Mouse (Mus musculus): ENCODE data around the gene A830031A19Rik. TPM values are rescaled to one million over a fixed set of nuclear protein-coding genes. Genes with fewer than 3 reads are reported as not detected.
A peak's percentile ranks its signal among the peaks of the same experiment; 100 is the strongest.

A830031A19Rik gene
- polyA plus RNA-seq, 1 experiment from 2014 or later: not detected

GRCm38 (mm10) chr11:24084590-24084989 is 9.7 kb upstream of the A830031A19Rik start:
- ATAC-seq: no peak
- Histone ChIP-seq H3K9ac (ENCODE audit: low read depth, low read length) (no peak overlapping the region), H3K4me2 (replicated peaks; ENCODE audit: low read depth) (no peak overlapping the region), H3K4me1 (replicated peaks; ENCODE audit: control insufficient read depth, insufficient read depth, low read length) (no peaks in the 10 kb centered on the region), H3K9me3 (ENCODE audit: control insufficient read depth) (no peaks in the 10 kb centered on the region), H3K27me3 (replicated peaks; ENCODE audit: control insufficient read depth, insufficient read depth, low read length) (no peaks in the 10 kb centered on the region), H3K27ac (ENCODE audit: low read depth, low read length) (no peak overlapping the region), H3K36me3 (ENCODE audit: control insufficient read depth, insufficient read depth) (no peaks in the 10 kb centered on the region), H3K4me3 (ENCODE audit: low read depth, low read length) (no peak overlapping the region)
- WGBS: 81% methylated on average over 4 of the region's 4 CpGs
- TF ChIP-seq CTCF (IDR thresholded peaks at IDR 0.05; ENCODE audit: low read depth): no peak

GRCm38 (mm10) chr11:24084077-24084476 is 9.2 kb upstream of the A830031A19Rik start:
- Histone ChIP-seq H3K27me3 (replicated peaks; ENCODE audit: control insufficient read depth, insufficient read depth, low read length) (no peaks in the 10 kb centered on the region), H3K4me1 (replicated peaks; ENCODE audit: control insufficient read depth, insufficient read depth, low read length) (no peaks in the 10 kb centered on the region), H3K36me3 (ENCODE audit: control insufficient read depth, insufficient read depth) (no peaks in the 10 kb centered on the region), H3K27ac (ENCODE audit: low read depth, low read length) (no peak overlapping the region), H3K4me2 (replicated peaks; ENCODE audit: low read depth) (no peak overlapping the region), H3K9ac (ENCODE audit: low read depth, low read length) (no peak overlapping the region), H3K9me3 (ENCODE audit: control insufficient read depth) (no peaks in the 10 kb centered on the region), H3K4me3 (ENCODE audit: low read depth, low read length) (no peak overlapping the region)
- no peak for TF ChIP-seq CTCF (IDR thresholded peaks at IDR 0.05; ENCODE audit: low read depth)
- no peak for ATAC-seq
- 63% methylated on average over 3 of the region's 3 CpGs for WGBS

GRCm38 (mm10) chr11:24083423-24083822 is 8.6 kb upstream of the A830031A19Rik start:
- Histone ChIP-seq H3K27me3 (replicated peaks; ENCODE audit: control insufficient read depth, insufficient read depth, low read length) (no peaks in the 10 kb centered on the region), H3K4me2 (replicated peaks; ENCODE audit: low read depth) (peak overlapping the region; percentile 37), H3K9ac (ENCODE audit: low read depth, low read length) (no peak overlapping the region), H3K4me1 (replicated peaks; ENCODE audit: control insufficient read depth, insufficient read depth, low read length) (no peaks in the 10 kb centered on the region), H3K9me3 (ENCODE audit: control insufficient read depth) (no peaks in the 10 kb centered on the region), H3K36me3 (ENCODE audit: control insufficient read depth, insufficient read depth) (no peaks in the 10 kb centered on the region), H3K4me3 (ENCODE audit: low read depth, low read length) (no peak overlapping the region), H3K27ac (ENCODE audit: low read depth, low read length) (no peak overlapping the region)
- no peak for TF ChIP-seq CTCF (IDR thresholded peaks at IDR 0.05; ENCODE audit: low read depth)
- no peak for ATAC-seq
- WGBS: 57% methylated on average over 7 of the region's 7 CpGs

- no peak overlapping the region for H3K9ac ChIP-seq (ENCODE audit: low read depth, low read length)
- H3K4me2 ChIP-seq (replicated peaks; ENCODE audit: low read depth): peak overlapping the region; percentile 37
- no peak overlapping the region for H3K4me3 ChIP-seq (ENCODE audit: low read depth, low read length)
- no peaks in the 10 kb centered on the region for H3K4me1 ChIP-seq (replicated peaks; ENCODE audit: control insufficient read depth, insufficient read depth, low read length)
- H3K27me3 ChIP-seq (replicated peaks; ENCODE audit: control insufficient read depth, insufficient read depth, low read length): no peaks in the 10 kb centered on the region
- no peak for TF ChIP-seq CTCF (IDR thresholded peaks at IDR 0.05; ENCODE audit: low read depth)
- ATAC-seq: no peak
- no peaks in the 10 kb centered on the region for H3K36me3 ChIP-seq (ENCODE audit: control insufficient read depth, insufficient read depth)
- 47% methylated on average over 1 of the region's 1 CpGs for WGBS
- no peak overlapping the region for H3K27ac ChIP-seq (ENCODE audit: low read depth, low read length)
- no peaks in the 10 kb centered on the region for H3K9me3 ChIP-seq (ENCODE audit: control insufficient read depth)
Measured at GRCm38 (mm10) chr11:24083076-24083405, 8.2 kb upstream of the A830031A19Rik start.

- H3K4me2 ChIP-seq (replicated peaks; ENCODE audit: low read depth): peak overlapping the region; percentile 100
- no peaks in the 10 kb centered on the region for H3K4me1 ChIP-seq (replicated peaks; ENCODE audit: control insufficient read depth, insufficient read depth, low read length)
- peak overlapping the region; percentile 53; the same call in 1 of the 2 replicates for H3K9ac ChIP-seq (ENCODE audit: low read depth, low read length)
- no peak for ATAC-seq
- H3K9me3 ChIP-seq (ENCODE audit: control insufficient read depth): no peaks in the 10 kb centered on the region
- peak overlapping the region; percentile 76 for H3K4me3 ChIP-seq (ENCODE audit: low read depth, low read length)
- 27% methylated on average over 11 of the region's 11 CpGs for WGBS
- peak overlapping the region; percentile 65; the same call in 1 of the 2 replicates for H3K27ac ChIP-seq (ENCODE audit: low read depth, low read length)
- no peaks in the 10 kb centered on the region for H3K36me3 ChIP-seq (ENCODE audit: control insufficient read depth, insufficient read depth)
- TF ChIP-seq CTCF (IDR thresholded peaks at IDR 0.05; ENCODE audit: low read depth): no peak
- no peaks in the 10 kb centered on the region for H3K27me3 ChIP-seq (replicated peaks; ENCODE audit: control insufficient read depth, insufficient read depth, low read length)
Measured at GRCm38 (mm10) chr11:24082385-24083075, 7.7 kb upstream of the A830031A19Rik start.

GRCm38 (mm10) chr11:24081687-24082384 is 7.0 kb upstream of the A830031A19Rik start:
- H3K27me3 ChIP-seq (replicated peaks; ENCODE audit: control insufficient read depth, insufficient read depth, low read length): no peaks in the 10 kb centered on the region
- no peaks in the 10 kb centered on the region for H3K36me3 ChIP-seq (ENCODE audit: control insufficient read depth, insufficient read depth)
- no peaks in the 10 kb centered on the region for H3K9me3 ChIP-seq (ENCODE audit: control insufficient read depth)
- peak overlapping the region; percentile 76 for H3K4me3 ChIP-seq (ENCODE audit: low read depth, low read length)
- H3K4me1 ChIP-seq (replicated peaks; ENCODE audit: control insufficient read depth, insufficient read depth, low read length): no peaks in the 10 kb centered on the region
- TF ChIP-seq CTCF (IDR thresholded peaks at IDR 0.05; ENCODE audit: low read depth): no peak
- peak overlapping the region; percentile 65 for H3K27ac ChIP-seq (ENCODE audit: low read depth, low read length)
- H3K4me2 ChIP-seq (replicated peaks; ENCODE audit: low read depth): peak overlapping the region; percentile 100
- peak overlapping the region; percentile 53 for H3K9ac ChIP-seq (ENCODE audit: low read depth, low read length)
- 0 out of 2 replicates have a peak, but pooled peaks have one; percentile 17 for ATAC-seq
- under 1% methylated on average over 43 of the region's 43 CpGs for WGBS

Data from intestine, postnatal 0 days (tissue).